Mouse (Mus musculus) gastrocnemius, postnatal 36 days (tissue): ENCODE data around the gene Txnip. TPM values are rescaled to one million over a fixed set of nuclear protein-coding genes. Genes with fewer than 3 reads are reported as not detected.

Source experiments
- DNase-seq, 2 experiments: peaks; one replicate each; pipeline ENCODE4 v3.0.0; 2022
- intact Hi-C: fragments of 180-260 bp; cut with DNase I; formaldehyde crosslinking; loops from one replicate; pipeline ENCODE4 v1.15.1; 2025
- total RNA-seq, 2 experiments: library from RNA; stranded (reverse); gene quantifications; 2 replicates each; pipeline ENCODE4 v1.2.3; 2021

Gene Txnip
- total RNA-seq, 2 experiments from 2014 or later: 572 to 620 TPM

DNA sequence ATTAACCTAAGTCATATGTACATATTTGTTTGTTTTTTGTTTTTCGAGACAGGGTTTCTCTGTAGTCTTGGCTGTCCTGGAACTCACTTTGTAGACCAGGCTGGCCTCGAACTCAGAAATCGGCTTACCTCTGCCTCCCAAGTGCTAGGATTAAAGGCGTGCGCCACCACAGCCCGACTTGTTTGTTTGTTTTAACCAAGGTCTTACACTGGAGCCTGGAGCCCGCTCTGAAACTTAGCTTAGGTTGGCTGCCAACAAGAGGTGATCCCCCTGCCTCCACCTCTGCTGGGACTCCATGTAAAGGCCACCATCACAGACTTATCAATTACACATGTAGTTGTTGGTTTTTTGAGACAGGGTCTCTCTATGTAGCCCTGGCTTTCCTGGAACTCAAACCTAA is 8.9 kb upstream of the Txnip start:
- no peak for DNase-seq
- intact Hi-C loops: no loop called here

GRCm38 (mm10) chr3:96549346-96549745 is 8.4 kb upstream of the Txnip start:
- DNase-seq: no peak
- intact Hi-C loops: no loop called here

- DNase-seq: peak in 1 of 2 experiments; percentile 48
- intact Hi-C loops: loop anchor here (1.0 kb wide), 1 partner anchor 28 kb away; no protein-coding TSS in a partner anchor
These were observed 6.6 kb upstream of the Txnip start for GRCm38 (mm10) chr3:96551203-96551602.

- intact Hi-C loops: loop anchor here (1.0 kb wide), 1 partner anchor 27 kb away; no protein-coding TSS in a partner anchor
- DNase-seq: no peak
These were observed 5.9 kb upstream of the Txnip start for GRCm38 (mm10) chr3:96551890-96552289.

GRCm38 (mm10) chr3:96553601-96554000 is 4.2 kb upstream of the Txnip start:
- DNase-seq: no peak
- intact Hi-C loops: no loop called here

GRCm38 (mm10) chr3:96554251-96554650 is 3.5 kb upstream of the Txnip start:
- DNase-seq: no peak
- intact Hi-C loops: no loop called here

- DNase-seq: peak; percentile 74 to 77
- intact Hi-C loops: no loop called here
These were observed 2.6 kb upstream of the Txnip start for GRCm38 (mm10) chr3:96555041-96555596.

- intact Hi-C loops: no loop called here
These were observed 1.6 kb upstream of the Txnip start for GRCm38 (mm10) chr3:96555999-96556614.

DNA sequence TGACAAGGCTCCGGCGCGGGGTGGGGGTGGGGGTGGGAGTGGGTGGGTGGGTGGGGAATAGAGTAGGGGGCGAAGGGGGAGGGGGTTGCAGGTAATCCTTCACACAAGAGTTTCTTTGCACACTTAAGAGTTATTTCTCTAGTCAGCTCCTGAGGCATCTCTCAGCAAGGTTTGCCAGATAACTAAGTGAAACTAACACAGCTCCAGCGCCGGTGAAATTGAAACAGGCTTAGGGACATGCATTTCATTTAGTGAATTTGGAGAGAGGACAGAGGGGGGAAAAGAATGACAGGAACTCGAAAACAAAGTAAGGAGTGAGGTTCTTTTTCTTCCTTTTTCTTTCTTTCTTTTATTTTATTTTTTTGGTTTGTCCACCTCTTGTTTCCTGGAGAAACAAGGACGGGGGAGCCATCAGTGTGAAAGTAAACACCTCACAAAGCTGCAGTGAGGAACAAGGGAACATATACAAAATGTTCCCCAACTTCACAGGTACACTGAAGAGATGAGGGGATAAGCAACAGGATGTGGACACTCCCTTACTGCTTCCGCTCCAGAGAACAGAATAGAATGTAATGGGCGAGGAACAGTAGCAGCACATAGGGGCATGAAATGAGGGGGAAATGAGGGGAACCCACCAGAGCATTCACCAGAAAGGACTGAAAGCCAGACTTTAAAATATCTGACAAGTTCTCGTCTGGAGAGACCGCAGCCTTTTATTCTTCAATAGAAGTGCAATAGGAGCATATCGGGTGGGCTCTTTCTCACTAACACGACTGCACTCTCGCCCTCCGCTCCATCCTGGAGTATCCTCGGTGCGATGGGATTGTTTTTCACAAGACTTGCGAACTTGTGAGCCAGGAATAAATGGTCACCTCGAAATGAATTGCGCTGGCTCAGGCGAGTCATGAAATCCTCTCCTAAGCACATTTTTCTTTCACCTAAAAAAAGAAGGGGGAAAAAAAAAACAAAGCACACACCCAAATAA is 814 bp upstream of the Txnip start:
- intact Hi-C loops: no loop called here
- no peak for DNase-seq

More at GRCm38 (mm10) chr3:96555999-96556614, 1.6 kb upstream of the Txnip start:
- DNase-seq: no peak

GRCm38 (mm10) chr3:96558159-96558558 is 402 bp downstream of the Txnip start:
- intact Hi-C loops: no loop called here
- DNase-seq: peak in 1 of 2 experiments; percentile 50

DNA sequence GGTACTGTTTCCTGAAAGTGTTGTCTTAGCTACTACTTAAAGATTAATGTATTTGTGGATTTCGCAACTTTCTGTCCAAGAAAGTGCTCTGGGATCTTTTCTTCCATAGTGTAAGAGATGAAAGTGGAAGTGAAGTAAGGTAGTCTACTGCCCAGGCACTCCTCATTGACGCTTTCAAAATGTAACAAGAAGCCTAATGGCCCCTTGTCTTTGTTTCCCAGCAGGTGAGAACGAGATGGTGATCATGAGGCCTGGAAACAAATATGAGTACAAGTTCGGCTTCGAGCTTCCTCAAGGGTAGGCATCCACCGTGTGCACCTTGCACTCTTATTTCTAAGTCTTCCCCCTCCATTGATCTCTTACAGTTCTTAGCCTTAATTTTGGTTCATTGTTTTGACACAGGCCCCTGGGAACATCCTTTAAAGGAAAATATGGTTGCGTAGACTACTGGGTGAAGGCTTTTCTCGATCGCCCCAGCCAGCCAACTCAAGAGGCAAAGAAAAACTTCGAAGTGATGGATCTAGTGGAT is 975 bp downstream of the Txnip start:
- DNase-seq: no peak
- intact Hi-C loops: no loop called here

DNA sequence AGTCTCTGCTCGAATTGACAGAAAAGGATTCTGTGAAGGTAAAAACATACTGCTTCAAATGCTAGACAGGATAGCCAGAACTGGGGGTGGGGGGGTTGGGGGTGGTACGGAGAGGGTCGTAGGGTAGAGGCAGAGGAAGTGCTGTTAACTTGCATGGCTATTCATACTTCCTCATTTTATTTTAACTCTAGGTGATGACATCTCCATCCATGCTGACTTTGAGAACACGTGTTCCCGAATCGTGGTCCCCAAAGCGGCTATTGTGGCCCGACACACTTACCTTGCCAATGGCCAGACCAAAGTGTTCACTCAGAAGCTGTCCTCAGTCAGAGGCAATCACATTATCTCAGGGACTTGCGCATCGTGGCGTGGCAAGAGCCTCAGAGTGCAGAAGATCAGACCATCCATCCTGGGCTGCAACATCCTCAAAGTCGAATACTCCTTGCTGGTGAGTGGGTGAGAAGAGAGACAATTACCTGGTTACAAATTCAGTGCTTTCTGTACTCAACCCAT is 1.7 kb downstream of the Txnip start:
- DNase-seq: peak in 1 of 2 experiments; percentile 58
- intact Hi-C loops: no loop called here

DNA sequence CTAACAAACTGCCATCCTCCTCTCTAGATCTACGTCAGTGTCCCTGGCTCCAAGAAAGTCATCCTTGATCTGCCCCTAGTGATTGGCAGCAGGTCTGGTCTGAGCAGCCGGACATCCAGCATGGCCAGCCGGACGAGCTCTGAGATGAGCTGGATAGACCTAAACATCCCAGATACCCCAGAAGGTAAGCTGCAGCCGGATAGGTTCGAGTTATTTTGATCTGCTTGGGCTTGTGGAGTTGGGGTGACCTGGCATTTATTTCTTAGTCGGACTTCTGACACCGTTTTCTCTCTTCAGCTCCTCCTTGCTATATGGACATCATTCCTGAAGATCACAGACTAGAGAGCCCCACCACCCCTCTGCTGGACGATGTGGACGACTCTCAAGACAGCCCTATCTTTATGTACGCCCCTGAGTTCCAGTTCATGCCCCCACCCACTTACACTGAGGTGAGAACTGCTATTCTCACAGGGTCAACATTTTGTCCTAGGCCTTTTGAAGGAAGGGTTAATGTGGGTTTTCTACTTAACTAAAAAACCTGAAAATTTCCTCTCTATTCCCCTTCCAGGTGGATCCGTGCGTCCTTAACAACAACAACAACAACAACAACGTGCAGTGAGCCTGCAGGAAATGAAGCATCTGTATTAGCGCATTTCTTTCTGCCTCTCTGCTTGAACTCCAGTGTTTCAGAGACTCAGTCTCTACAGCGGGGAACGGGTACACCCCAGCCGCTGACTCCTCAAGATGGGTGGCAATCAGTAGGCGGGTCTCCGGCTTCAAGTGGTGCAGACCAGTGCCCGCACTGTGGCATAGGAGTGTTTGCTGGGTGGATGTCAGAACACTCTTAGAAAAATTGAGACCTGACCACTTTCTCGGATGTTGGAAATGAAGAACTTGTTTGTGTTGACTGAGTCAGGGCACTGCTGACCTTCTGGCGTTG is 2.4 kb downstream of the Txnip start:
- intact Hi-C loops: no loop called here
- peak in 1 of 2 experiments; percentile 50 for DNase-seq

GRCm38 (mm10) chr3:96560881-96561668 is 3.3 kb downstream of the Txnip start:
- intact Hi-C loops: no loop called here
- DNase-seq: peak in 1 of 2 experiments; percentile 57

DNA sequence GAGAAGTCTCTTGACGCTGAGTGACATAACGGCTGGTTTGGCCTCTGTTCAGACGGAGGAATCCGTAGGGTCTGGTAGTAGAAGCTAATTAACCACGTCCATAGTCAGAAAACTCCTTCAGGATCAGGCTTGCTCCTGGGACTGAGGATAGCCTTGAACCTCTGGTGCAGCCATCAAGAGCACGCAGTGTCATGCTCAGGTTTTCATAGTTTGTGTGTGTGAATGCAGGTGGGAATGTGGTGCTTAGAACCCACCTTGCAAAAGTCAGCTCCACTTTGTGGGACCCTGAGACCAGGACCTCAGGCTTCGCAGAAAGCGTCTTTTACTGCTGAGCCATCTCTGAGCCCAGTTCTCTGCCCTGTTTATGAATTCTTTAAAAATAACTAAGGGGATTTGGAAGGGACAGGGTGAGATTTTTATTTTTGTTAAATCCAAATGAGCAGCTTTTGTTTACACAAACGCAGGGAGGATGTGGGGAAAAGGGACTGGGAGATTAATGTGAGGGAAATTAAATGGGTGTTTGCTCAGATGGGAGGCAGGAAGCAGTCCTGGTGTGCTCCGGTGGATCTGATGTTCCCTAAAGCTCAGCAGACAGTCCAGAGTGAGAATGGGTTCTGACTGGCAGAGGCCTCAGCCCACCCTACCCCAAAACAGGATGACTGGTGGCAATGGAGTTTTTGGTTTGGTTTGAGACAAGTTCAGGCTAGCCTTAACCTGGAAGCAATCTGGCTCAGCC is 4.4 kb downstream of the Txnip start:
- intact Hi-C loops: no loop called here
- peak in 1 of 2 experiments; percentile 63 for DNase-seq

GRCm38 (mm10) chr3:96563267-96563666 is 5.5 kb downstream of the Txnip start:
- intact Hi-C loops: no loop called here
- DNase-seq: no peak

DNA sequence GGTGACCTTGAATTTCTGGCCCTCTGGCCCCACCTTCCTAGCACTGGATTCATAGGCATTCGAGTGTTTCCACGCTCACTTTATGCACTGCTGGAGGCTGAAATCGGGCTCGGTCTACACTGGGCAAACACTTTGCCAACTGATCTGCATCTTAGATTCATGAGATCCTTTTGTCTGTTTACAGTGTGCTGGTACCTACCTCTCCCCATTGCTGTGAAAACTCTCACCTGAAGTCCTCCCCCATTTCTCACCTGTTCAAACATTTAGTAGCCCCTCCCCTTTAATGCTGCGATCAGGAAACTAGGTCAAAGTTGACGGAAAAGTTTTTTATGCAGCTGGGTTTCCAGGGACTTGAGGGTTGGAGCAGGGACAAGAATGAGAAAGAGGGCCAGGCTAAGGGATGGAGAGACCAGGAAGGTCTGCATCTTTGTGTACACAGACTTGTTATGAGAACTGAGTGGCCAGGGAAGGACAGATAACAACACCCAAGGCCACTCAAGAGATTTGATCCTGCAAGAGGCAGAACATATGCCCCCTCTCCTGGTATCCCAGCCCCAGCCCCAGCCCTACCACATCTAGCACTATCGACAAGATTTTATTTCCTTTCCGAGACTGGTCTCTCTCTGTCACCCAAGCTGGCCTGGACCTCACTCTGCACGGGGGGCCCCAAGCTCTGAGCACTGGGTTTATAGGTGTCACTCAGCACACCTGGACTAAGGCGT is 6.3 kb downstream of the Txnip start:
- intact Hi-C loops: no loop called here
- DNase-seq: peak in 1 of 2 experiments; percentile 43
